Mouse (Mus musculus) heart, adult 2 months (tissue): ENCODE measurements around the gene Hs6st3. TPM values are rescaled to one million over a fixed set of nuclear protein-coding genes. Genes with fewer than 3 reads are reported as not detected.

Source experiments
- DNase-seq, 2 experiments: peaks; one replicate each; pipeline ENCODE4 v3.0.0; 2021
- H3K27ac ChIP-seq: fragments of 200-600 bp; 2 replicates; pipeline ENCODE4 v1.8.1; 2022
- H3K27me3 ChIP-seq: fragments of 200-500 bp; 2 replicates; pipeline ENCODE4 v1.6.1; 2012; ENCODE audit warnings: mild to moderate bottlenecking, low read length, inconsistent platforms, mixed read lengths; ENCODE audit not compliant: control insufficient read depth, insufficient read depth
- H3K36me3 ChIP-seq: fragments of 200-500 bp; 2 replicates; pipeline ENCODE4 v1.6.1; 2012; ENCODE audit warnings: low read length, inconsistent platforms; ENCODE audit not compliant: control insufficient read depth, insufficient read depth
- H3K4me1 ChIP-seq: fragments of 200-500 bp; 2 replicates; pipeline ENCODE4 v1.6.1; 2011; ENCODE audit warnings: low read length; ENCODE audit not compliant: control insufficient read depth, insufficient read depth
- H3K4me3 ChIP-seq: fragments of 200-600 bp; 2 replicates; pipeline ENCODE4 v1.8.1; 2022
- H3K79me2 ChIP-seq: fragments of 200-500 bp; replicated peaks from 2 replicates; pipeline ENCODE4 v1.6.1; 2012; ENCODE audit warnings: mild to moderate bottlenecking, inconsistent platforms, low read length, moderate library complexity, mixed read lengths; ENCODE audit not compliant: control insufficient read depth, insufficient read depth
- H3K9ac ChIP-seq: fragments of 200-500 bp; 2 replicates; pipeline ENCODE4 v1.6.1; 2012; ENCODE audit warnings: low read depth, mild to moderate bottlenecking, control low read depth, inconsistent platforms, low read length, mixed read lengths
- CTCF ChIP-seq: fragments of 200-600 bp; IDR thresholded peaks from 2 replicates; pipeline ENCODE4 v1.8.1; 2022; ENCODE audit warnings: antibody characterized with exemption, mild to moderate bottlenecking, moderate library complexity
- EP300 ChIP-seq: fragments of 200-500 bp; IDR thresholded peaks from 2 replicates; pipeline ENCODE4 v1.6.1; 2011; ENCODE audit warnings: low read depth, low read length, control low read depth; ENCODE audit not compliant: insufficient read depth
- POLR2A ChIP-seq: fragments of 200-500 bp; IDR thresholded peaks from 2 replicates; pipeline ENCODE4 v1.6.1; 2011; ENCODE audit warnings: mild to moderate bottlenecking, low read depth, low read length, control low read depth; ENCODE audit not compliant: insufficient read depth
- WGBS: fragments of 180-500 bp; shearing (Covaris S2); methylation state at CpG from one replicate; pipeline ENCODE4 v1.1.7; 2018; 5-methylcytosine and 5-hydroxymethylcytosine counted together
- intact Hi-C: fragments of 180-260 bp; cut with DNase I; formaldehyde crosslinking; loops from one replicate; pipeline ENCODE4 v1.15.1; 2025
- polyA plus RNA-seq: library from polyadenylated mRNA; depleted of rRNA; stranded (reverse); fragments of >200 nt; gene quantifications from 2 replicates; pipeline ENCODE4 v1.2.3, GENCODE M21; 2012
- total RNA-seq, 2 experiments: library from RNA; stranded (reverse); gene quantifications; 2 replicates each; pipeline ENCODE4 v1.2.3; 2021

Hs6st3 gene
- total and polyA plus RNA-seq, 3 experiments, result not detected

- Histone ChIP-seq H3K27me3 (no peaks in the 10 kb centered on the region), H3K4me3 (no peak overlapping the region), H3K36me3 (no peaks in the 10 kb centered on the region), H3K27ac (no peak overlapping the region), H3K9ac (no peak overlapping the region), H3K4me1 (no peaks in the 10 kb centered on the region), H3K79me2 (no peaks in the 10 kb centered on the region)
- DNase-seq, result no peak
- 78% methylated on average over 4 of the region's 4 CpGs for WGBS
- intact Hi-C loops, result no loop called here
- TF ChIP-seq EP300 (no peak), POLR2A (no peak)
These were observed 541.9 kb downstream of the Hs6st3 start for GRCm38 (mm10) chr14:119680052-119680451.

- H3K9ac ChIP-seq, result no peak overlapping the region
- H3K4me1 ChIP-seq, result no peaks in the 10 kb centered on the region
- no peak for DNase-seq
- no peaks in the 10 kb centered on the region for H3K27me3 ChIP-seq
- no peak overlapping the region for H3K4me3 ChIP-seq
- no peaks in the 10 kb centered on the region for H3K79me2 ChIP-seq
- H3K27ac ChIP-seq, result no peak overlapping the region
- intact Hi-C loops, result no loop called here
- TF ChIP-seq POLR2A (no peak), EP300 (no peak)
- 77% methylated on average over 2 of the region's 2 CpGs for WGBS
- no peaks in the 10 kb centered on the region for H3K36me3 ChIP-seq
These were observed 549.7 kb downstream of the Hs6st3 start for GRCm38 (mm10) chr14:119687885-119688284.

- H3K27ac ChIP-seq, result no peak overlapping the region
These were observed 561.8 kb downstream of the Hs6st3 start for GRCm38 (mm10) chr14:119699982-119700381.

GRCm38 (mm10) chr14:119714712-119715111, 576.6 kb downstream of the Hs6st3 start:
- TF ChIP-seq CTCF (no peak), POLR2A (no peak), EP300 (no peak)
- Histone ChIP-seq H3K27ac (no peak overlapping the region), H3K79me2 (no peaks in the 10 kb centered on the region), H3K4me1 (no peaks in the 10 kb centered on the region), H3K27me3 (no peaks in the 10 kb centered on the region), H3K4me3 (no peak overlapping the region), H3K9ac (no peak overlapping the region), H3K36me3 (no peaks in the 10 kb centered on the region)
- 57% methylated on average over 3 of the region's 3 CpGs for WGBS
- intact Hi-C loops, result no loop called here
- no peak for DNase-seq

More at GRCm38 (mm10) chr14:119699982-119700381, 561.8 kb downstream of the Hs6st3 start:
- H3K4me3 ChIP-seq, result no peak overlapping the region
- H3K27me3 ChIP-seq, result no peaks in the 10 kb centered on the region
- DNase-seq, result no peak
- 86% methylated on average over 4 of the region's 4 CpGs for WGBS
- H3K79me2 ChIP-seq, result no peaks in the 10 kb centered on the region
- H3K9ac ChIP-seq, result no peak overlapping the region
- no peaks in the 10 kb centered on the region for H3K4me1 ChIP-seq
- intact Hi-C loops, result no loop called here
- TF ChIP-seq CTCF (no peak), EP300 (no peak), POLR2A (no peak)
- no peaks in the 10 kb centered on the region for H3K36me3 ChIP-seq

GRCm38 (mm10) chr14:119717323-119717722, 579.2 kb downstream of the Hs6st3 start:
- Histone ChIP-seq H3K79me2 (no peaks in the 10 kb centered on the region), H3K27me3 (no peaks in the 10 kb centered on the region), H3K4me3 (no peak overlapping the region), H3K27ac (no peak overlapping the region), H3K36me3 (no peaks in the 10 kb centered on the region), H3K4me1 (no peaks in the 10 kb centered on the region), H3K9ac (no peak overlapping the region)
- WGBS, result 45% methylated on average over 1 of the region's 1 CpGs
- TF ChIP-seq CTCF, result no peak
- TF ChIP-seq EP300, result no peak
- no peak for TF ChIP-seq POLR2A
- intact Hi-C loops, result no loop called here
- no peak for DNase-seq

- Histone ChIP-seq H3K36me3 (no peaks in the 10 kb centered on the region), H3K4me1 (no peaks in the 10 kb centered on the region), H3K4me3 (no peak overlapping the region), H3K9ac (no peak overlapping the region), H3K27ac (no peak overlapping the region), H3K79me2 (no peaks in the 10 kb centered on the region), H3K27me3 (no peaks in the 10 kb centered on the region)
- 71% methylated on average over 6 of the region's 6 CpGs for WGBS
- TF ChIP-seq CTCF (no peak), EP300 (no peak), POLR2A (no peak)
- no peak for DNase-seq
- intact Hi-C loops, result no loop called here
These were observed 587.0 kb downstream of the Hs6st3 start for GRCm38 (mm10) chr14:119725102-119725501.

GRCm38 (mm10) chr14:119731436-119732080, 593.4 kb downstream of the Hs6st3 start:
- DNase-seq, result no peak
- no peak overlapping the region for H3K4me3 ChIP-seq
- intact Hi-C loops, result no loop called here
- no peaks in the 10 kb centered on the region for H3K36me3 ChIP-seq
- no peaks in the 10 kb centered on the region for H3K79me2 ChIP-seq
- WGBS, result 77% methylated on average over 7 of the region's 7 CpGs
- no peak overlapping the region for H3K9ac ChIP-seq
- H3K27ac ChIP-seq, result no peak overlapping the region
- H3K4me1 ChIP-seq, result no peaks in the 10 kb centered on the region
- no peaks in the 10 kb centered on the region for H3K27me3 ChIP-seq
- TF ChIP-seq CTCF (no peak), POLR2A (no peak), EP300 (no peak)
